Mouse (Mus musculus) heart, postnatal 0 days (tissue): Measurements from ENCODE around the gene Fhit.

Source experiments
- CTCF ChIP-seq: IDR thresholded peaks from 2 replicates; pipeline ENCODE4 v1.5.1; 2016; ENCODE audit warnings: antibody characterized with exemption, control low read depth, low read depth
- EP300 ChIP-seq: IDR thresholded peaks from 2 replicates; pipeline ENCODE4 v1.6.1; 2016; ENCODE audit warnings: antibody characterized with exemption, low read depth

GRCm38 (mm10) chr14:10299030-10299429, 862.8 kb downstream of the Fhit start:
- TF ChIP-seq EP300 (no peak), CTCF (no peak)
